Mouse (Mus musculus): Measurements from ENCODE around the gene Cdhr3. TPM values are rescaled to one million over a fixed set of nuclear protein-coding genes. Genes with fewer than 3 reads are reported as not detected.

The Cdhr3 gene
- 1.2 and 2.6 TPM in 2 replicates for polyA plus RNA-seq (2015; fragmentation: Nextera tagmentation; extraction: Ambion mirVana)

- Histone ChIP-seq H3K36me3 (no peaks in the 10 kb centered on the region), H3K9me3 (replicated peaks) (no peaks in the 10 kb centered on the region), H3K27ac (replicated peaks) (no peak within 1 kb of the TSS), H3K27me3 (no peaks in the 10 kb centered on the region), H3K4me2 (replicated peaks) (no peak within 1 kb of the TSS), H3K4me3 (replicated peaks) (no peak within 1 kb of the TSS), H3K4me1 (no peaks in the 10 kb centered on the region), H3K9ac (no peak within 1 kb of the TSS)
- ATAC-seq (ENCODE audit: insufficient number of reproducible peaks, low FRiP score, low TSS enrichment, low read depth), result no peak
- WGBS, result 71% methylated on average over 6 of the region's 6 CpGs
These were observed at the start of gene Cdhr3 for GRCm38 (mm10) chr12:33092775-33093174. TSS of gene Cdhr3 (minus strand) at chr12:33092875.

- no peak overlapping the region for H3K4me3 ChIP-seq (replicated peaks)
- H3K9me3 ChIP-seq (replicated peaks), result no peaks in the 10 kb centered on the region
- H3K27me3 ChIP-seq, result no peaks in the 10 kb centered on the region
- no peaks in the 10 kb centered on the region for H3K4me1 ChIP-seq
- H3K4me2 ChIP-seq (replicated peaks), result no peak overlapping the region
- H3K27ac ChIP-seq (replicated peaks), result no peak overlapping the region
- no peak overlapping the region for H3K9ac ChIP-seq
- 77% methylated on average over 3 of the region's 3 CpGs for WGBS
- no peak for ATAC-seq (ENCODE audit: insufficient number of reproducible peaks, low FRiP score, low TSS enrichment, low read depth)
- no peaks in the 10 kb centered on the region for H3K36me3 ChIP-seq
These were observed 46.4 kb upstream of the Cdhr3 start for GRCm38 (mm10) chr12:33139083-33139482.

GRCm38 (mm10) chr12:33137857-33138256 lies 45.2 kb upstream of the Cdhr3 start:
- ATAC-seq (ENCODE audit: insufficient number of reproducible peaks, low FRiP score, low TSS enrichment, low read depth), result no peak
- H3K4me1 ChIP-seq, result no peaks in the 10 kb centered on the region
- no peaks in the 10 kb centered on the region for H3K9me3 ChIP-seq (replicated peaks)
- no peak overlapping the region for H3K9ac ChIP-seq
- no peak overlapping the region for H3K4me3 ChIP-seq (replicated peaks)
- no peak overlapping the region for H3K4me2 ChIP-seq (replicated peaks)
- no peaks in the 10 kb centered on the region for H3K27me3 ChIP-seq
- H3K36me3 ChIP-seq, result no peaks in the 10 kb centered on the region
- H3K27ac ChIP-seq (replicated peaks), result no peak overlapping the region
- WGBS, result 89% methylated on average over 1 of the region's 1 CpGs

- no peak overlapping the region for H3K27ac ChIP-seq (replicated peaks)
- WGBS, result 42% methylated on average over 7 of the region's 7 CpGs
- H3K4me1 ChIP-seq, result peaks cover 6% of the 10 kb centered on the region
- no peak for ATAC-seq (ENCODE audit: insufficient number of reproducible peaks, low FRiP score, low TSS enrichment, low read depth)
- no peak overlapping the region for H3K4me2 ChIP-seq (replicated peaks)
- no peaks in the 10 kb centered on the region for H3K27me3 ChIP-seq
- H3K9me3 ChIP-seq (replicated peaks), result no peaks in the 10 kb centered on the region
- no peaks in the 10 kb centered on the region for H3K36me3 ChIP-seq
- H3K9ac ChIP-seq, result no peak overlapping the region
- no peak overlapping the region for H3K4me3 ChIP-seq (replicated peaks)
These were observed 39.1 kb upstream of the Cdhr3 start for GRCm38 (mm10) chr12:33131796-33132195.

GRCm38 (mm10) chr12:33130401-33130800 lies 37.7 kb upstream of the Cdhr3 start:
- WGBS, result 47% methylated on average over 8 of the region's 8 CpGs
- Histone ChIP-seq H3K4me3 (replicated peaks) (no peak overlapping the region), H3K4me1 (peaks cover 6% of the 10 kb centered on the region), H3K27ac (replicated peaks) (no peak overlapping the region), H3K27me3 (no peaks in the 10 kb centered on the region), H3K9me3 (replicated peaks) (no peaks in the 10 kb centered on the region), H3K36me3 (no peaks in the 10 kb centered on the region), H3K9ac (no peak overlapping the region), H3K4me2 (replicated peaks) (no peak overlapping the region)
- ATAC-seq (ENCODE audit: insufficient number of reproducible peaks, low FRiP score, low TSS enrichment, low read depth), result no peak

- Histone ChIP-seq H3K4me2 (replicated peaks) (no peak overlapping the region), H3K4me3 (replicated peaks) (no peak overlapping the region), H3K27ac (replicated peaks) (no peak overlapping the region), H3K36me3 (no peaks in the 10 kb centered on the region), H3K9ac (no peak overlapping the region), H3K9me3 (replicated peaks) (no peaks in the 10 kb centered on the region), H3K4me1 (peaks cover 6% of the 10 kb centered on the region), H3K27me3 (no peaks in the 10 kb centered on the region)
- peak; percentile 63; the same call in 1 of the 2 replicates for ATAC-seq (ENCODE audit: insufficient number of reproducible peaks, low FRiP score, low TSS enrichment, low read depth)
- 19% methylated on average over 4 of the region's 4 CpGs for WGBS
These were observed 36.7 kb upstream of the Cdhr3 start for GRCm38 (mm10) chr12:33129410-33129809.

- peaks cover 6% of the 10 kb centered on the region for H3K4me1 ChIP-seq
- no peaks in the 10 kb centered on the region for H3K27me3 ChIP-seq
- ATAC-seq (ENCODE audit: insufficient number of reproducible peaks, low FRiP score, low TSS enrichment, low read depth), result no peak
- no peak overlapping the region for H3K27ac ChIP-seq (replicated peaks)
- no peak overlapping the region for H3K9ac ChIP-seq
- H3K4me3 ChIP-seq (replicated peaks), result no peak overlapping the region
- H3K36me3 ChIP-seq, result no peaks in the 10 kb centered on the region
- H3K9me3 ChIP-seq (replicated peaks), result no peaks in the 10 kb centered on the region
- 38% methylated on average over 7 of the region's 7 CpGs for WGBS
- no peak overlapping the region for H3K4me2 ChIP-seq (replicated peaks)
These were observed 36.0 kb upstream of the Cdhr3 start for GRCm38 (mm10) chr12:33128702-33129101.

GRCm38 (mm10) chr12:33128121-33128520 lies 35.4 kb upstream of the Cdhr3 start:
- H3K4me1 ChIP-seq, result peaks cover 6% of the 10 kb centered on the region
- 81% methylated on average over 2 of the region's 2 CpGs for WGBS
- no peaks in the 10 kb centered on the region for H3K9me3 ChIP-seq (replicated peaks)
- no peaks in the 10 kb centered on the region for H3K36me3 ChIP-seq
- H3K9ac ChIP-seq, result no peak overlapping the region
- H3K27ac ChIP-seq (replicated peaks), result no peak overlapping the region
- H3K4me3 ChIP-seq (replicated peaks), result no peak overlapping the region
- no peak overlapping the region for H3K4me2 ChIP-seq (replicated peaks)
- no peaks in the 10 kb centered on the region for H3K27me3 ChIP-seq
- ATAC-seq (ENCODE audit: insufficient number of reproducible peaks, low FRiP score, low TSS enrichment, low read depth), result no peak

- Histone ChIP-seq H3K4me3 (replicated peaks) (no peak overlapping the region), H3K9me3 (replicated peaks) (no peaks in the 10 kb centered on the region)
- ATAC-seq (ENCODE audit: insufficient number of reproducible peaks, low FRiP score, low TSS enrichment, low read depth), result no peak
These were observed 33.6 kb upstream of the Cdhr3 start for GRCm38 (mm10) chr12:33126243-33126642.

GRCm38 (mm10) chr12:33125594-33126227 lies 33.0 kb upstream of the Cdhr3 start:
- ATAC-seq (ENCODE audit: insufficient number of reproducible peaks, low FRiP score, low TSS enrichment, low read depth), result no peak
- Histone ChIP-seq H3K4me2 (replicated peaks) (no peak overlapping the region), H3K4me1 (peaks cover 6% of the 10 kb centered on the region), H3K27ac (replicated peaks) (no peak overlapping the region), H3K27me3 (no peaks in the 10 kb centered on the region), H3K4me3 (replicated peaks) (no peak overlapping the region), H3K9me3 (replicated peaks) (no peaks in the 10 kb centered on the region), H3K36me3 (no peaks in the 10 kb centered on the region), H3K9ac (no peak overlapping the region)
- WGBS, result 71% methylated on average over 9 of the region's 9 CpGs

More at GRCm38 (mm10) chr12:33126243-33126642, 33.6 kb upstream of the Cdhr3 start:
- no peak overlapping the region for H3K9ac ChIP-seq
- H3K27me3 ChIP-seq, result no peaks in the 10 kb centered on the region
- no peak overlapping the region for H3K4me2 ChIP-seq (replicated peaks)
- H3K4me1 ChIP-seq, result peaks cover 6% of the 10 kb centered on the region
- no peak overlapping the region for H3K27ac ChIP-seq (replicated peaks)
- H3K36me3 ChIP-seq, result no peaks in the 10 kb centered on the region

GRCm38 (mm10) chr12:33118624-33119301 lies 26.1 kb upstream of the Cdhr3 start:
- no peaks in the 10 kb centered on the region for H3K36me3 ChIP-seq
- H3K27ac ChIP-seq (replicated peaks), result no peak overlapping the region
- 0 out of 2 replicates have a peak, but pooled peaks cover 4% of the 10 kb centered on the region for H3K27me3 ChIP-seq
- H3K4me3 ChIP-seq (replicated peaks), result no peak overlapping the region
- WGBS, result 40% methylated on average over 15 of the region's 15 CpGs
- H3K4me2 ChIP-seq (replicated peaks), result no peak overlapping the region
- H3K9me3 ChIP-seq (replicated peaks), result no peaks in the 10 kb centered on the region
- no peaks in the 10 kb centered on the region for H3K4me1 ChIP-seq
- H3K9ac ChIP-seq, result no peak overlapping the region
- ATAC-seq (ENCODE audit: insufficient number of reproducible peaks, low FRiP score, low TSS enrichment, low read depth), result no peak
